8 mouse cellular contexts compared by ENCODE assay signal in the genomic region with DNA sequence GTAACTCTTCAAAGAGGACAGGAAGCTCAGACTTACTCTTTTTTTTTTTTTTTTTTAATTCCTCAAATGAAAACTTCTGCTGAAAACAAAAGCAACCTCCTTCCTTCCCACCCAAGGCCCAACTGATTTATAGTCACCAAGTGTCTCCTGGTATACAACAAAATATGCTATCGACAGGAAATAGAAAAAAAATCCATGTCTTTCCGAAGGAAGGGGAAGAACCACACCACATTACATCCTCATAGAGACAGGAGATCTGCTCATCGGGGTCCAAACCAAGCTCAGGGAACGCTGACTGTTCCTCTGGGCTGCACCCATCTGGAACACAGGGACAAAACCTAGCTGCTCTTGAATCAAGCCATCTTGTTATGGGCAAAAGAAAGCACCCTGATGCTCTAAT. TPM values are rescaled to one million over a fixed set of nuclear protein-coding genes. Genes with fewer than 3 reads are reported as not detected.
A peak's percentile ranks its signal among the peaks of the same experiment; 100 is the strongest.
DNase-seq lines count a peak whose midpoint lies in the region; ATAC-seq and TF ChIP-seq lines count a peak whose summit lies in the region.

No protein-coding gene starts in this region.

- ATAC-seq in forebrain, embryonic 11.5 days (replicated peaks; ENCODE audit: low FRiP score): no peak
- ATAC-seq in forebrain, embryonic 16.5 days: no peak
- no peak for ATAC-seq in kidney, embryonic 14.5 days (ENCODE audit: low FRiP score, low TSS enrichment)

- TF ChIP-seq POLR2A in kidney, adult 2 months (IDR thresholded peaks at IDR 0.05; ENCODE audit: low read depth, low read length): no peak
- TF ChIP-seq POLR2A in ES-Bruce4 (IDR thresholded peaks at IDR 0.05; ENCODE audit: insufficient read depth, low read length): no peak

- no peaks in the 10 kb centered on the region for H3K9me3 ChIP-seq in forebrain, embryonic 11.5 days (ENCODE audit: control insufficient read depth, low read length)
- no peaks in the 10 kb centered on the region for H3K9me3 ChIP-seq in forebrain, embryonic 16.5 days (ENCODE audit: control insufficient read depth, low read length)
- no peaks in the 10 kb centered on the region for H3K9me3 ChIP-seq in ES-Bruce4 (replicated peaks; ENCODE audit: control insufficient read depth, insufficient read depth, low read length, poor library complexity, severe bottlenecking)
- H3K9me3 ChIP-seq in kidney, embryonic 14.5 days (ENCODE audit: control insufficient read depth, low read length): no peaks in the 10 kb centered on the region

- TF ChIP-seq EP300 in ES-Bruce4 (IDR thresholded peaks at IDR 0.05; ENCODE audit: insufficient read depth, low read depth, low read length): no peak

- WGBS in forebrain, embryonic 11.5 days: 90% methylated on average over 4 of the region's 4 CpGs
- WGBS in forebrain, embryonic 16.5 days: 84% methylated on average over 4 of the region's 4 CpGs
- 62% methylated on average over 4 of the region's 4 CpGs for WGBS in kidney, adult 2 months
- 88% methylated on average over 4 of the region's 4 CpGs for WGBS in kidney, embryonic 14.5 days

- no peaks in the 10 kb centered on the region for H3K4me1 ChIP-seq in forebrain, embryonic 11.5 days (replicated peaks; ENCODE audit: control insufficient read depth, insufficient read depth, low read length)
- H3K4me1 ChIP-seq in forebrain, embryonic 16.5 days (replicated peaks; ENCODE audit: control insufficient read depth, insufficient read depth, low read length): 0 out of 2 replicates have a peak, but pooled peaks cover 4% of the 10 kb centered on the region
- peaks cover 21% of the 10 kb centered on the region for H3K4me1 ChIP-seq in kidney, adult 2 months (ENCODE audit: control insufficient read depth, insufficient read depth, low read length)
- peaks cover 4% of the 10 kb centered on the region for H3K4me1 ChIP-seq in ES-Bruce4 (ENCODE audit: control insufficient read depth, insufficient read depth, low read length)
- no peaks in the 10 kb centered on the region for H3K4me1 ChIP-seq in kidney, embryonic 14.5 days (ENCODE audit: control insufficient read depth, insufficient read depth, low read length)

- no peaks in the 10 kb centered on the region for H3K36me3 ChIP-seq in forebrain, embryonic 11.5 days (ENCODE audit: control insufficient read depth, insufficient read depth, low read length)
- H3K36me3 ChIP-seq in forebrain, embryonic 16.5 days (ENCODE audit: control insufficient read depth, insufficient read depth): peaks cover 2% of the 10 kb centered on the region; the same call in 1 of the 2 replicates
- H3K36me3 ChIP-seq in kidney, adult 2 months (ENCODE audit: control insufficient read depth, insufficient read depth, low read length): no peaks in the 10 kb centered on the region
- no peaks in the 10 kb centered on the region for H3K36me3 ChIP-seq in ES-Bruce4 (ENCODE audit: control insufficient read depth, insufficient read depth, low read length, poor library complexity, severe bottlenecking)
- no peaks in the 10 kb centered on the region for H3K36me3 ChIP-seq in kidney, embryonic 14.5 days (ENCODE audit: control insufficient read depth, insufficient read depth, low read length)

- TF ChIP-seq CTCF in kidney, adult 2 months (conservative IDR thresholded peaks at IDR 0.05; ENCODE audit: insufficient read depth, insufficient read length, low read depth, low read length): no peak
- no peak for TF ChIP-seq CTCF in ES-Bruce4 (IDR thresholded peaks at IDR 0.05; ENCODE audit: low read depth, low read length)

- no peak overlapping the region for H3K4me3 ChIP-seq in forebrain, embryonic 11.5 days (ENCODE audit: low read depth, low read length)
- H3K4me3 ChIP-seq in forebrain, embryonic 16.5 days (replicated peaks; ENCODE audit: low read length): no peak overlapping the region
- no peak overlapping the region for H3K4me3 ChIP-seq in kidney, adult 2 months (ENCODE audit: insufficient read depth, low read depth, low read length)
- H3K4me3 ChIP-seq in ES-Bruce4 (ENCODE audit: low read depth, low read length): no peak overlapping the region
- H3K4me3 ChIP-seq in kidney, embryonic 14.5 days (ENCODE audit: low read length): no peak overlapping the region

- H3K27me3 ChIP-seq in forebrain, embryonic 11.5 days (ENCODE audit: control insufficient read depth, insufficient read depth, low read length): no peaks in the 10 kb centered on the region
- H3K27me3 ChIP-seq in forebrain, embryonic 16.5 days (replicated peaks; ENCODE audit: control insufficient read depth, insufficient read depth, low read length): no peaks in the 10 kb centered on the region
- H3K27me3 ChIP-seq in kidney, adult 2 months (replicated peaks; ENCODE audit: control insufficient read depth, insufficient read depth, low read length): no peaks in the 10 kb centered on the region
- H3K27me3 ChIP-seq in ES-Bruce4 (ENCODE audit: control insufficient read depth, insufficient read depth, low read length, poor library complexity, severe bottlenecking): no peaks in the 10 kb centered on the region
- no peaks in the 10 kb centered on the region for H3K27me3 ChIP-seq in kidney, embryonic 14.5 days (ENCODE audit: control insufficient read depth, insufficient read depth, low read length)

- no peak for DNase-seq in forebrain, embryonic 11.5 days (ENCODE audit: low spot score)
- peak; percentile 75 for DNase-seq in kidney, adult 2 months
- DNase-seq in kidney, adult 18-20 months: no peak
- DNase-seq in frontal cortex, postnatal 10 days (ENCODE audit: low spot score in 2 of 2): no peak
- DNase-seq in gastrocnemius, adult 8-10 months (ENCODE audit: low spot score in 2 of 2): no peak

- H3K9ac ChIP-seq in forebrain, embryonic 11.5 days (ENCODE audit: low read length): no peak overlapping the region
- H3K9ac ChIP-seq in forebrain, embryonic 16.5 days (replicated peaks; ENCODE audit: low read depth, low read length): no peak overlapping the region
- H3K9ac ChIP-seq in ES-Bruce4 (ENCODE audit: low read depth, poor library complexity, severe bottlenecking): no peak overlapping the region; the same call in 1 of the 2 replicates
- no peak overlapping the region for H3K9ac ChIP-seq in kidney, embryonic 14.5 days (ENCODE audit: low read depth, low read length)

- H3K27ac ChIP-seq in forebrain, embryonic 11.5 days (ENCODE audit: low read depth, low read length): 0 out of 2 replicates have a peak overlapping the region, but pooled peaks have one; percentile 26
- no peak overlapping the region for H3K27ac ChIP-seq in forebrain, embryonic 16.5 days (ENCODE audit: low read length)
- H3K27ac ChIP-seq in kidney, adult 2 months (ENCODE audit: insufficient read depth, low read depth, low read length): peak overlapping the region; percentile 95
- peak overlapping the region; percentile 81 for H3K27ac ChIP-seq in ES-Bruce4 (ENCODE audit: insufficient read depth, low read length)
- peak overlapping the region; percentile 75; the same call in 1 of the 2 replicates for H3K27ac ChIP-seq in kidney, embryonic 14.5 days (ENCODE audit: low read depth, low read length)

- H3K4me2 ChIP-seq in forebrain, embryonic 11.5 days (ENCODE audit: low read depth, low read length, severe bottlenecking): no peak overlapping the region
- no peak overlapping the region for H3K4me2 ChIP-seq in forebrain, embryonic 16.5 days (ENCODE audit: low read length)
- H3K4me2 ChIP-seq in kidney, embryonic 14.5 days (replicated peaks; ENCODE audit: low read depth, low read length): no peak overlapping the region

RNA-seq across cellular contexts. Expression of gene Macf1, which starts 50.3 kb away (rescaled TPM):
- 78.1 and 88.8 TPM in 2 replicates for polyA plus RNA-seq in forebrain, embryonic 11.5 days (2014; fragmentation: Nextera tagmentation; extraction: Ambion mirVana)
- polyA plus RNA-seq in forebrain, embryonic 16.5 days (2015; fragmentation: Nextera tagmentation; extraction: Ambion mirVana): 75.0 and 82.9 TPM in 2 replicates
- 58.4 and 62.9 TPM in 2 replicates for polyA plus RNA-seq in kidney, adult 2 months (2012; rRNA removed)
- polyA plus RNA-seq in ES-Bruce4 (2011; ENCODE audit: insufficient read depth, insufficient read length, low read depth, missing spikeins): 251 and 257 TPM in 2 replicates
- polyA plus RNA-seq in kidney, embryonic 14.5 days (2014; fragmentation: Nextera tagmentation; extraction: Ambion mirVana): 59.2 and 89.2 TPM in 2 replicates
- 10 to 100 TPM; 49.5 to 63.7 (median 57.9) TPM for total RNA-seq in gastrocnemius, adult 8-10 months (2022)
